Mouse (Mus musculus): ENCODE data around the gene Sh3glb2. TPM values are rescaled to one million over a fixed set of nuclear protein-coding genes. Genes with fewer than 3 reads are reported as not detected.

Sh3glb2 gene
- 204 and 234 TPM in 2 replicates for total RNA-seq (2014; rRNA removed; ENCODE audit: low replicate concordance)
- polyA plus RNA-seq (2015; fragmentation: Nextera tagmentation; extraction: Ambion mirVana), result 89.5 and 93.8 TPM in 2 replicates

DNA sequence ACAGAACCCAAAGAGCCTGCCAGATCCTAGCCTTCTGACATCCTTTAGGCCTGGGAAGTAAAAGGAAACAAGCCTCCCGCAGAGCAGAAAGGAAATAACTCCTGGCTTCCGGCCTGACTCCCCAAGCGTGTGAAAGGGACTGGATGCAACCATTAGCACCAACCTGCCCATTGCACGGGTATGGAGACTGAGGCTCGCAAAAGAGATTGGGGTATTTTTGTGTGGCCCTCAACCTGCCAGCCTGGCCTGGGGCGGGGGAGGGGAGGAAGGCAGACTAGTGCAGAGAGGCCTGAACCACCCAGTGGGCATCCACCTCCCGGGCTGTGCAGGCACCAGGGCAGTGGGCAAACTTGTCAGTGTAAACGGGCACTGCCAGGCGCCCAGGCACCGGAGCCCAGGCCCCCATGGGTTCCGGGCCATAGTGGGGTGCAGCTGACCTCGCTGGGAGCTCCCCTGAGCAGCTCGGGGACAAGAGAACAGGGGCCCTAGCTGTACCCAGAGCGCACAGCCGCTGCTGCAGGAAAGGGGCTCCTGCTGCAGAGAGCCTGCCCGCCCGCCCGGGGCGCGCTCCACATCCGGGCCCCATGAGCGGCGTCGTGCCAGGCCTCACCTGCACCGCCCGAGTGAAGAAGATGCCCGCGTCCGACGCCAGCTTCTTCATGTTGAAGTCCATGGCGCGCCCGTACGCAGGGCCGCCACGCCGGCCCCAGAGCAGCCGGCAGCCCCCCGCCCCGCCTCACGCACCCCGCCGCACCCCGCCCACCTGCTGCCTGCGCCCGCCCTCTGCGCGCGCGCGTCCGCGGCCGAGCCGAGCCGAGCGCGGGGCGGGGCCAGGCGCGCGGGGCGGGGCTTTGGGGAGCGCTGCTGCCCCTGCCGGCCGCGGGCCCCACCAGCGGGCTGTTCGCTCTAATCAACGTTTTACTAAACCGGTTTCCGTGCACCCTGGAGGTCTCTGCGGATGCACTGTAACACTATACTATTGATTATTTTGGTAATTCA lies at the start of gene Sh3glb2:
Sh3glb2 (minus strand) TSS at position 805 of the 999 bp plus-strand sequence.
- Histone ChIP-seq H3K4me1 (ENCODE audit: control insufficient read depth, insufficient read depth) (peaks cover 26% of the 10 kb centered on the region), H3K9ac (replicated peaks; ENCODE audit: low read depth, low read length) (peak within 1 kb of the TSS; percentile 65), H3K4me2 (ENCODE audit: low read depth, low read length) (peak within 1 kb of the TSS; percentile 89), H3K9me3 (replicated peaks; ENCODE audit: control insufficient read depth, low read length) (no peaks in the 10 kb centered on the region), H3K27ac (ENCODE audit: low read depth) (peak within 1 kb of the TSS; percentile 84), H3K27me3 (ENCODE audit: control insufficient read depth, insufficient read depth, low read length) (no peaks in the 10 kb centered on the region), H3K36me3 (replicated peaks; ENCODE audit: control insufficient read depth, insufficient read depth, low read length) (peaks cover 14% of the 10 kb centered on the region), H3K4me3 (ENCODE audit: low read depth, low read length) (peak within 1 kb of the TSS; percentile 84)
- ATAC-seq (ENCODE audit: insufficient read depth, low read depth) (peak; percentile 69), DNase-seq (ENCODE audit: low spot score) (peak; percentile 80)
- WGBS, result 2% methylated on average over 53 of the region's 73 CpGs
- TF ChIP-seq EP300 (IDR thresholded peaks at IDR 0.05; ENCODE audit: low read depth) (0 out of 2 replicates have a peak, but pooled peaks have one; percentile 31), CTCF (IDR thresholded peaks at IDR 0.05; ENCODE audit: low read depth) (peak; percentile 19)

- no peak for ATAC-seq (ENCODE audit: insufficient read depth, low read depth)
- Histone ChIP-seq H3K4me1 (ENCODE audit: control insufficient read depth, insufficient read depth) (peaks cover 29% of the 10 kb centered on the region), H3K36me3 (replicated peaks; ENCODE audit: control insufficient read depth, insufficient read depth, low read length) (peaks cover 90% of the 10 kb centered on the region), H3K9me3 (replicated peaks; ENCODE audit: control insufficient read depth, low read length) (no peaks in the 10 kb centered on the region), H3K27ac (ENCODE audit: low read depth) (peak overlapping the region; percentile 94), H3K4me3 (ENCODE audit: low read depth, low read length) (no peak overlapping the region), H3K9ac (replicated peaks; ENCODE audit: low read depth, low read length) (0 out of 2 replicates have a peak overlapping the region, but pooled peaks have one; percentile 27), H3K4me2 (ENCODE audit: low read depth, low read length) (no peak overlapping the region), H3K27me3 (ENCODE audit: control insufficient read depth, insufficient read depth, low read length) (no peaks in the 10 kb centered on the region)
- TF ChIP-seq CTCF (IDR thresholded peaks at IDR 0.05; ENCODE audit: low read depth) (no peak), EP300 (IDR thresholded peaks at IDR 0.05; ENCODE audit: low read depth) (no peak)
- no peak for DNase-seq (ENCODE audit: low spot score)
- 73% methylated on average over 8 of the region's 8 CpGs for WGBS
Measured at GRCm38 (mm10) chr2:30408452-30409100, 49.4 kb upstream of the Sh3glb2 start.

DNA sequence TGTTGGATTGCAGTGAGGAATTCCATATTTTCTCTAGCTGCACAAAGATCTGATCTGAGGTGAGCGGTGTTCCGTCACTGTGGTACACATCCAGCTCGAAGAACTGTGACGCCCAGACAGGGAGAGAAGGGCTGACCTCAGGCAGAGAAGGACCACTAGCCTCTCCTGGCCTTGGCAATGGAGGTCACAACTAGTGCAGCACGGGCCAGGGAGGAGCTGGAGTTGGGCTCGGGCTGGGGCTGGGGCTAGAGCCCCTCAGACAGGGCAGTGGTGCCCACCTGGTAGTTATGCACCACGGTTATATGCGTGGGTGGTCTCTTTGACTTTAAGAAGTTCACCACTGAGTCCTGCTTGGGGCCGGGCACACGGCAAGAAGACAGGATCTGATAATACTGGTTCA lies 48.6 kb upstream of the Sh3glb2 start:
- H3K36me3 ChIP-seq (replicated peaks; ENCODE audit: control insufficient read depth, insufficient read depth, low read length), result peaks cover 95% of the 10 kb centered on the region
- H3K4me1 ChIP-seq (ENCODE audit: control insufficient read depth, insufficient read depth), result peaks cover 25% of the 10 kb centered on the region
- 85% methylated on average over 10 of the region's 10 CpGs for WGBS
- TF ChIP-seq EP300 (IDR thresholded peaks at IDR 0.05; ENCODE audit: low read depth) (no peak), CTCF (IDR thresholded peaks at IDR 0.05; ENCODE audit: low read depth) (no peak)
- ATAC-seq (ENCODE audit: insufficient read depth, low read depth) (no peak), DNase-seq (ENCODE audit: low spot score) (no peak)
- no peak overlapping the region for H3K27ac ChIP-seq (ENCODE audit: low read depth)
- no peaks in the 10 kb centered on the region for H3K27me3 ChIP-seq (ENCODE audit: control insufficient read depth, insufficient read depth, low read length)
- H3K9ac ChIP-seq (replicated peaks; ENCODE audit: low read depth, low read length), result no peak overlapping the region
- H3K4me2 ChIP-seq (ENCODE audit: low read depth, low read length), result no peak overlapping the region
- no peaks in the 10 kb centered on the region for H3K9me3 ChIP-seq (replicated peaks; ENCODE audit: control insufficient read depth, low read length)
- H3K4me3 ChIP-seq (ENCODE audit: low read depth, low read length), result no peak overlapping the region

GRCm38 (mm10) chr2:30407221-30407620 lies 48.1 kb upstream of the Sh3glb2 start:
- ATAC-seq (ENCODE audit: insufficient read depth, low read depth) (no peak), DNase-seq (ENCODE audit: low spot score) (no peak)
- Histone ChIP-seq H3K4me2 (ENCODE audit: low read depth, low read length) (no peak overlapping the region), H3K4me1 (ENCODE audit: control insufficient read depth, insufficient read depth) (peaks cover 21% of the 10 kb centered on the region), H3K9me3 (replicated peaks; ENCODE audit: control insufficient read depth, low read length) (no peaks in the 10 kb centered on the region), H3K36me3 (replicated peaks; ENCODE audit: control insufficient read depth, insufficient read depth, low read length) (peaks cover 95% of the 10 kb centered on the region), H3K9ac (replicated peaks; ENCODE audit: low read depth, low read length) (no peak overlapping the region), H3K27ac (ENCODE audit: low read depth) (no peak overlapping the region), H3K27me3 (ENCODE audit: control insufficient read depth, insufficient read depth, low read length) (no peaks in the 10 kb centered on the region), H3K4me3 (ENCODE audit: low read depth, low read length) (no peak overlapping the region)
- 80% methylated on average over 2 of the region's 2 CpGs for WGBS
- TF ChIP-seq EP300 (IDR thresholded peaks at IDR 0.05; ENCODE audit: low read depth) (no peak), CTCF (IDR thresholded peaks at IDR 0.05; ENCODE audit: low read depth) (no peak)

- 89% methylated on average over 1 of the region's 1 CpGs for WGBS
- TF ChIP-seq CTCF (IDR thresholded peaks at IDR 0.05; ENCODE audit: low read depth) (no peak), EP300 (IDR thresholded peaks at IDR 0.05; ENCODE audit: low read depth) (no peak)
- H3K9ac ChIP-seq (replicated peaks; ENCODE audit: low read depth, low read length), result no peak overlapping the region
- H3K9me3 ChIP-seq (replicated peaks; ENCODE audit: control insufficient read depth, low read length), result no peaks in the 10 kb centered on the region
- no peaks in the 10 kb centered on the region for H3K27me3 ChIP-seq (ENCODE audit: control insufficient read depth, insufficient read depth, low read length)
- peaks cover 85% of the 10 kb centered on the region for H3K36me3 ChIP-seq (replicated peaks; ENCODE audit: control insufficient read depth, insufficient read depth, low read length)
- peaks cover 9% of the 10 kb centered on the region; the same call in 1 of the 2 replicates for H3K4me1 ChIP-seq (ENCODE audit: control insufficient read depth, insufficient read depth)
- no peak overlapping the region for H3K4me2 ChIP-seq (ENCODE audit: low read depth, low read length)
- ATAC-seq (ENCODE audit: insufficient read depth, low read depth) (no peak), DNase-seq (ENCODE audit: low spot score) (no peak)
- no peak overlapping the region for H3K4me3 ChIP-seq (ENCODE audit: low read depth, low read length)
- no peak overlapping the region for H3K27ac ChIP-seq (ENCODE audit: low read depth)
Measured at GRCm38 (mm10) chr2:30403870-30404269, 44.7 kb upstream of the Sh3glb2 start.
